Mouse (Mus musculus) layer of hippocampus, adult 11-12 months (tissue): ENCODE measurements around the gene Ift27.

Experiments
- DNase-seq: peaks from one replicate; pipeline ENCODE4 v3.0.0; 2022; ENCODE audit warnings: low spot score

The Ift27 gene

DNA sequence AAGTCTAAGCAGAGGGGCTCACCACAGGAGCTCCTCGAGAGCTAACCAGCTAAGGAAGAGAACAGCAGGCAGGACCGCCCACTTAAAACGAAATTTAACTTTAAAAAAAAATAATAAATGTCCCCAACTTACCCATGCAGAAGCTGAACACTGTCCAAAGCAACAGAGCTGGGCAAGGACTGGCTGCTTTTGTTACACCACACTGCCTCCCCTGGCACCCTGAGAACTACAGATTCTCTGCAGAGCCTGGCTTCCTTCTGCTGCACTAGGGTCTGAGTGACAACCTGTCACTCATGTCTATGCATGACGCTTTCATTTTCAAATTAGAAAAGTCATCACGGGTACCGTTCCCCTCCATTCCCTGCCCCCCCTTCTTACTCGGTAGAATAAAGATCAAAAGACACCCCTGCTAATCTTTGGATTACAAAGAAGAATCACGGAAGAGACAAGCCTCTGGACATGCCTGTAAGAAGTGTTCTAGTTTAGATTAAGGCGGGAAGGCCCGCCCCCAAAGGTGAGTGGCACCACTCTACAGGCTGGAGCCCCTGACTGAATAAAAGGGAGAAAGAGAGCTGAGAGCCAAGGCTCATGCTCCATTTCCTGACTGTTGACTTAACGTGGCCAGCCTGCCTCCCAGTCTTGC is 1.5 kb downstream of the Ift27 start:
- no peak for DNase-seq

DNA sequence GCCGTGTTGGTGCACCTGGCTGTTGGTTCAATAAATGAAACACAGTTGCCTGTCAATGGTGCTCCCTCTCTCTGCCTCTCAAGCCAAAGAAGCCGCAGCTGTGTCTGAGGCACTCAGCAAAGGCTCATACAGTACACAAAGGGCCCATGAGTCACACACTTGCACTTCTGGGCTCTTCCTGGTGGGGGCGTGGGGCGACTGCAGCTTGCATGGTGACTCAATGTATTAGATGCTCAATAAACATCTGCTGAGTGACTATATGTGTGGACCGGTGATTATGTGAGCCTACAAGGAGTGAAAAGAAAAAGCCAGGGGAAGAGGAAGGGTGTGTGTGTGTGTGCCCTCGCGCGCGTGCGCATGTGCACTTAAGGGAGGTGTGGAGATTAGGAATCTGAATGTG is 2.3 kb downstream of the Ift27 start:
- no peak for DNase-seq

DNA sequence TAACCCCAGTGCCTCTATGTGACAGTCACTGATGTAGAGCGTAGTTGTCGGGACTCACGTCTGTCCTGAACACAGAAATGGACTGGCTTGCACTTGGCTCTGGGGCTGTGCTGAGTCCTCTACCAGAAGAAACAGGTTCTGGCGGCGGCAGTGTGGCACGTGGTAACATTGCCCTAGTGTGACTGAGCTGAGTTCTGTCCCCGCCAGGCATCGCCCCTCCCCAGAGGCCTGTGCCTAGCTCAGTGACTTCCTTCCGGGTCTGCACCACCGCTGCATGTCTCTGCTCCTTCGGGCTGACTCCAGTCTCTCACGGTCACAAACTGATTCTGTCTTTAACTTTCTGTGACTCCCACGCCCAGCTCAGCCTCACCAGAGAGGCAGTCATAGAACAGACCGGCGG is 3.2 kb downstream of the Ift27 start:
- DNase-seq, result no peak

DNA sequence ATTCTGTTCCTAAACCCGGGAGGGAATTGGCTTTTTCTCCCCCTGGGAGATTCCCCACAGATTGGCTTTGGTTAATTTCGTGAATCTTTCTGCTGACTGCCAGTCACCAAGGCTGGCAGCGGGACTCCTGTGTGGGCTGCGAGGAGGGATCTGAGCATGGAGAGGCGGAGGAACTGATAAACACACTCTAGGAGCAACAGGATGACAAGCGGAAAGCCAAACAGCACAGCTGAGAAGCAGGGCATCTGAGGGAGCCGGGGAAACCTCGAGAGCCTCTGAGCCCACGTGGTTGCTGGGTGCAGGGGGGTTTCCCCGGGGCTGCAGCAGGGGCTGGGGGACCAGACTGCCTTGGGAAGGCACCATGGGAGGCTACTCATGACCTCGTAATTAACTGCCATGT is 4.3 kb downstream of the Ift27 start:
- no peak for DNase-seq

DNA sequence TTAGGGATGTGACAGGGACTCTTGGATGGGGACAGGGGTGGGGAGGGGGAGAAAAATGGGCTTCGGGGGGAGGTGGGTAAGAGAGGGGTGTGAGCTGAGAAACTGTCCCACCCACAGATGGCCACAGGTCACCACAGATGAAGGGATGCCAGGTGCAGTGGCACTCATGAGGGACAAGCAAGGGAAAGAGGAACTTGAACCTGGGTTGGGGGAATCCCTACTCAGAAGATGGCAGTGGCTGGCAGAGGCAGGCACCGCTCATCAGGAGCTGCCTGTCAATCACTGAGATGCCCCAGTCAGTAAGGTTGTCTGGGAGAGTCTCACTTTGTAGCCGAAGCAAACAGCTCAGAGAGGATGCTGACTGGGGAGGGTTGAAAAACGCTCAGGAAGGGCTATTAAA is 8.6 kb downstream of the Ift27 start:
- DNase-seq, result no peak

DNA sequence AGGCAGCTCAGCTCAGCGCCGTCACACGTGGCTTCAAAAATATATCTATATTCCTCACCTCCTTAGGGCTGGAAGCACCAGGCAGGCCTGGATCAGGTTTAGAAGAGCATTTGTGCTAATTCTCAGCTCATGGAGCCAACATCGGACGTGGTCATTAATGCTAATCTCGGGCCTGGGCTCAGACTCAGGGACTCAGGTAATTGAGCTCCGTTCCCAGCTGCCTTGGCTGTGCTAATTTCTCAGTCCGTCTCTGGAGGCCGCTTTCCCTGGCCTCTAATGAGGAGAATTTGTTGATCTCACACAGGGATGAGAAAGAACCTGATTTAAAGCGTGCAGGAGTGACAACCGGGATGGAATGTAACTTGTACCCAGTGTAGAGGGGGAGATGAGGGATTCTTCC is 9.4 kb downstream of the Ift27 start:
- DNase-seq, result no peak

DNA sequence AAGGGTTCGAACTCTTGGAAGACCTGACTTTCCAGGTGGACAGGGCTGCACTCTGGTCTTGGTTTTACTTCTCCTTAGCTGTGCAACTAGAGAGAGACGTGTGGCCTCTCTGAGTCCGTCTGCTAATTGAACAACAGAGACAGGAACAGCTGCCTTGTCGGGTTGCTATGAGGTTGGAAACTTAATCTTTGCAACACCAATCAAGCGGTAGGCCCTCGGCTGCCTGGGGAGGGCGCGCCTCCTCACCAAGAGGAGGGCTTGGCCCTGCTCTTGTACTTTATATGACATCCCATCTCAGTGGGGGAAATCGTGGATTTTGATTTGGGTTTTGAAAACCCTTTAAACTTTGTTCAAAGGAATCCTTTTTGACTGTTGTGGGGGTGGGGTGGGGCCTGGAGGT is 12.0 kb downstream of the Ift27 start:
- no peak for DNase-seq

DNA sequence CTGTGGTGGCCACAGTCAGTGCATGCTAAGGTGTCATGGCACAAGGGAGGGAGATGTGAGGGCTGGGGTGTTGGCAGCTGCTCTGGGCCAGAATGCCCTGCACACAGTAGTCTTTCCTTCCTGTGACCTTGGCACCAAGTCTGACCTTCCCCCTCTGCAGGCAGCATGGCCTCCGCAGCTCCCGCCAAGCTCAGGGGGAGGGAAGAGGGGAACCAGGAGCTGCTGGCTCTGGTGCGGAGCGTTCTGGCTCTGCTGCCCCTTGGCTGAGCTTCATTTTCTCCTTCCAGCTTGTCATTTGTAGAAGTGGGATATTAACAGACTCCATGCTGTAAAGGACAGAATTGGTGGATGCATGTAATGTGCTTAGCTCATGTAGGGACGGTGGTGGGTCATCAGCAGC is 15.6 kb downstream of the Ift27 start:
- no peak for DNase-seq

DNA sequence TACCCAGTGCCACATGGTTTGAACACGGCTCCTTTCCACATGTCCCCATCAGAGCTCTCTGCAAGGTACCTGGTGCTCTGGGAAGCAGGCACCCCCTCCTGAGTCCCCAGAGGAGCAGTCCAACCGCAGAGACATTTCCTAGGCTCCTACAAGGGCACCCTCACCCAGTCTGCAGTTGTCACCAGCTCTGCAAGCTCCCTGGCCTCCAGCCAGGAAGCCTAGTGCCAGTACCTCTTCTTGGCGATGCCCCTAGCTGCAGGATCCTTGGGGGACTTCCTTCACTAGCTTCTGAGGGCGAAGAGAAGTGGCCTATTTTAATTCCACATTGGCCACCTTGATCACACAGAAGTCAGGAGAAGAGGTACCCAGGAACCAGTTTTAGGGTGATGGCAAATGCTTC is 16.1 kb downstream of the Ift27 start:
- DNase-seq, result no peak

DNA sequence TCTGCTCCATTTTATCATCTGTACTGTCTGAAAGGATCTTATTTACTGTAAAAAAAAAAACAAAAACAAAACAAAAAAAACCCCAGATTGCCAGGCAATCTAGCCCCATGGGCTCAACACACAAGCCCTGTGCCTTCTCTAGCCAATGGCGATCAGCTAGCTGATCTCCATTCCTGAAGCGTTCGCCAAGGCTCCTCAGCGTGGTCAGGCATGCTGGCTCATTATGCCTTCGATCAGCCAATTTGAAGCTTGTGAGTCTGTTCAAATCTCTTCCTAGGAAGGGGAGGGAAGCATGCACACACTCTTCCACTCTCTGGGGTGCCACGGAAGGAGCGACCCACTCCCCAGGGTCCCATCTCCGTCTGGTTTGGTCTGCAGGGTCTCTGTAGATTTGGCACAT is 16.6 kb downstream of the Ift27 start:
- no peak for DNase-seq

DNA sequence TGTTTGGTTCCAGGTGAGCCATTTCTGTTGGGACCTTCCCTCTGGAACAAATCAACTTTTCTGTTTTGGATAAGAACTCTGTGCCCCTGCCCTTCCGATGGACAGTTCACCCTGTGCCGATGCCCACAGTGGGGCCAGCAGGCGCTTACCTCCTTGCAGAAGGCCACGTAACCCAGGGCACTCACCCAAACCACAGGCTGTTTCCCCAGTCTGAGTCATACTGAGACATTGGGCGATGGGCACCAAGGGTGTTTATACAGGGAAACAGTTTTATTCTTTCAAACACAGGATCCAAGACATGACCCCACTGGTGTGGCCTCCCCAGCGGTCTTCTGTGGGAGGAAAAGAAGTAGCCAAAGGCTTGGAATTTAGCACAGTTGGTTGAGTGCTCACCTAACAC is 18.5 kb downstream of the Ift27 start:
- DNase-seq, result no peak

DNA sequence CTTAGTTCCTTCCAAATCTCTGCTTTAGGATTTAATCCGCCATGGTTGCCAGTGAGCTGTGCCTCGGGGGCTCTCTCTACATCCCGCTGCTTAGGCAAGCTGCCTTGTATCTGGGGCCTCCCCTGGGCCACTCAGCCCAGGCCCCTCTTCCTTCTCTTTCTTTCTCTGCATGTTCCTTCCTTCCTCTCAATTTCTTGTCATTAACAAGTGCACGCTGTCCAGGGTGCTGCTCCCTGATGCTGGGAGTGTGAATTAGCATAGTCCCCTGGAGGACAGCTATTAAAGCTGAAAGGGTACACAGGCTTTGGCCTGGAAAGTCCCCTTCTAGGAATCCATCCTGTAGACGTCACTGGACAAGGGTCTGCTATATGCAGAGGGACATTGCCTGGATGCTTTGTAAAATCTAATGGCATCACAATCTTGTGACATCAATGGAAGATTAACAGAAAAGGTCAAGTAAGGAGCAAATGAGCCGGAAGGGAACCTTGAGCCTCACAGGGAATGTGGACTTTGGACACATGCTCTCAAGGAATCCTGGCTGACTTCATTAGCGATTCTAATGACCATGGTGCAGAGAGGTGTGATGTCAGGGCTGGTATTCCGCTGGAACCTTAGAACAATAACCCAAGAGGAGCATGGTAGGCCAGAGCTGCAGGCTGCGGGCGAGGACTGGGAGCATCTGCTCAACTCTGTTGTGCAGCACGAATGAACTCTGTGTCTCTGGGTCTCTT is 20.7 kb downstream of the Ift27 start:
- DNase-seq, result no peak

DNA sequence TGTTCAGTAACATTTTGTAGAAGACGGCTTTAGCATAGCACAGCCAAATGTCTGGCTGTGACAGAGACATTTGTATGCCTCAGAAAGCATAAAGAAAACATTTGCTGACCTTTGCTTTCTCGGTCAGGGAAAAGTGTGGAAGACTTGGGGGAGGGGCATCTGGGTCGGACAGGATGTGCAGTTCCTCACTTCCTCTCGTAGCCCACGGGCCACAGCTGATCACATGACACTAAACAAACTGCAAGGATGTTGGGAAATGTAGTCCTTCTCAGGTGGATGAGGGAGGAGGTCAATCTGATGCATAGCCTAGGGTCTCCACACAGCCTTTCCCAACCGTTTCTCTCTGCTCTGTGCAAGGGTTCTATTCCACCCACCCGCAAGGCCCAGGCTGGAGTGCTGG is 25.3 kb downstream of the Ift27 start:
- no peak for DNase-seq

DNA sequence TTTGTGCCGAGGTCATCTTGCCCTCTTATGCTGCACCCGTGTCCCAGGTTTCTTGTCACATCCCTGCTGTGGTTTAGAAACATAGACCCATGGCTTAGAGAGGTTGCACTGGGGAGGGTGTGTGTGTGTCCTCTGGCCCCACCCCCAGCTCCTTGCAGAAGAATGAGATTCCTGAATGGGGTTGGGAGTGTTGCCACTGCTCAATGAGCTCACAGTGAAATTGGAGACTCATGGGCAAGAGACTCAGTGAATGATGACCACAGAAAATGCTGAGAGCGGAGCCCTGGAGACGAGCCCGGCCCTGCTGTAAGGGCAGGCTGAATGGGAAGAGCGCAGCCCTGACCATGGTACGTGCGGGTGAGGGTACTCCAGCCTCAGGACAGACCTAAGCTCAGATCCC is 33.7 kb downstream of the Ift27 start:
- no peak for DNase-seq

DNA sequence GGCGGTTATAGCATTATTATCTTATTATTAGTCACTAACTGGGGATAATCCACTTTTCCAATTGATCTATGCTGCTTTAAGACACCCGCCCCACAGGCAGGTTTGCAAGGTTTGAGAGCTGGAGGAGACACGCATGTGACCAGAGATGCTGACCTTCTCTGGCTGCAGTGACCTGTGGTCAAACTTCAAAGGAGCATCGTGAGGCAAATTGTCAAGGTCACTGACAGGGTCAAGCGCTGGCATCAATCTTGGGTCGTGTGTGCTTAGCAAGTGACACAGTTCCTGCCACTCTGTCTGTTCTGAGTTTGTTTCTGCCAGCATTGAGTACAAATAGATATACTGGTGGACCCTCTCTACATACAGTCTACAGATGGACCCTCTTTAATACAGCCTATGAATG is 39.3 kb downstream of the Ift27 start:
- no peak for DNase-seq

DNA sequence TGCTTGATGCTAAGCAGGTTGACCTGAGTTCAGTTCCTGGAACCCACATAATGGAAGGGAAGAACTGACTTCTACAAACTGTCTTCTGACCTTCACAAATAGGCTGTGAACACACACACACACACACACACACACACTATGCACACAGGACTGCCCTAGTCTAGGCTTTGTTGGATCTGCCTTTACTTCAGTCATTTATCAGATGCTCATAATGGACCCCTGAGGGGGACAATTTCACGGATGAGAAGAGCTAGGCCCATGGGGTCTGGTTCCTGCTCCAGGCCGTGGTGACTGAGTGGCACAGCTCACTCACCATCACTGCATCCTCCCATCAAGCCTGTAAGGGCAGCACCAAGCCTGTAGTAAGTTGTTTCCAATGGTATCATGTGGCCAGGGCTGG is 40.5 kb downstream of the Ift27 start:
- no peak for DNase-seq

DNA sequence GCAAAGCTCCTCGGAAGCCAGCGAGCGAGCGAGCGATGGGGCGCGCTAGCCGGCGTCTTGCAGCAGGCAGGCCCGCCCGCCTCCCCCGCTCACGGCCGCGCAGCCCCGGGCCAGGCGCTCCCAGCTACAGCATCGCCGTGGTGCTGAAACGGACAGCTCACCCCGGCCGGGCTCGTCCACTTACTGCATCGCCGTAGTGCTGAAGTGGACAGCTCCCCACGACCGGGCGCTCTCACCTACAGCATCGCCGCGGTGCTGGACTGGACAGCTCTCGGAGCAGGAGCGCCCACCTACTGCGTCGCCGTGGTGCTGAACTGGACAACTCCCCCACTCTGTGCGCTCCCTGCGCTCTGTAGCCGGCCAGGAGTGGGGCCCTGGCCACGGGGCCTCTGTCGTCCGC is 54.2 kb downstream of the Ift27 start, which contains the start of gene Cacng2:
Gene Cacng2, minus strand, starts transcription at position 325 of the 400 bp plus-strand sequence.
- DNase-seq, result peak; percentile 93

DNA sequence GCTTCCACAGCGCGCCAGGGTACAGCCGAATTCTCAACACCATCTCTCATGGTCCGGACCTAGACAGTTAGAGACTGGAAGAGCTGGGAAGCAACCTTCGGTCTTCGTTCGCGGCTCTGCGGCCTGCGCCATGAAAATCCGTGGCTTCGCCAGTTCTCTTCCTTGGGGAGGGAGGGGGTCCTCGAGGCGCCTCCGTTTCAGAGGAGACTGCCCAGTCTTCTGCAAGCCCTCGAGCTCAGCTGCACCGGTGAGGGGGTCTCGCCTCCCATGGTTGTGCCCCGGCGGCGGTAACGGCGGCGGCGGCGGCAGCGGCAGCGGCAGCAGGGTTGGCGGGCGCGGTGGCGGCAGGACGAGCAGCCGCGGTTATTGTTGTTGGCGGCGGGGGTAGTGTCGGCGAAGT is 54.7 kb downstream of the Ift27 start:
- no peak for DNase-seq

DNA sequence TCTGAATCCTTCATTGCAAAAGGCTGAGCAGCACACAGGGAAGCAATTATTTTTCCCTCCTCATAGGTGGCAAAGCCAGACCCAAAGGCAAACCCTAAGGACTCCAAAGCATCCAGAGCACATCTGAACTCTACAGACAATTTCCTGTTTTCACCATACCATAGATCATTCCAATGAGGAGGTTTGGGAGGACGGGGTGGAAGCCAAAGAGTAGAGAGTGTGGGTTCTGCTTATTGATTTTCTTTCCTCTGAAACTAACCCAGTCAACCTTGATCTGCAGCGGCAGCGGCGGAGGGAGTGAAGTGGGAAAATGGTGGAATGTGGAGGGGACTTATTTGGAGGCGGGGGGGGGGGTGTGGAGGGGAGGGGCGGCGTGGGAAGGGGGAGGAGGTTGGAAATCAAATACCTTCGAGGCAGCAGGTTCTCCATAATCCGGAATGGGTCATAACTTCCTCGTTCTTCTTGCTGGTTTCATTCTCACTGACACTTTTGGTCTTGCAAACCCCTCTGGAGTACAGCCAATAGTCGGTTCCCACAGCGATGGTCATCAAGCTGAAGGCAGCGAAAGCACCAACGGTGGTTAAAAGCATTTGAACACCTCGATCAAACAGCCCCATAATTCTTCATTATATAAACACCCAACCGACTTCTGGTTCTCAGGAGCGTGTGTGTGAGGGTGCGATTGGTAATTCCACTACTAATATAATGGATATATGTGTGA is 55.5 kb downstream of the Ift27 start:
- DNase-seq, result no peak

DNA sequence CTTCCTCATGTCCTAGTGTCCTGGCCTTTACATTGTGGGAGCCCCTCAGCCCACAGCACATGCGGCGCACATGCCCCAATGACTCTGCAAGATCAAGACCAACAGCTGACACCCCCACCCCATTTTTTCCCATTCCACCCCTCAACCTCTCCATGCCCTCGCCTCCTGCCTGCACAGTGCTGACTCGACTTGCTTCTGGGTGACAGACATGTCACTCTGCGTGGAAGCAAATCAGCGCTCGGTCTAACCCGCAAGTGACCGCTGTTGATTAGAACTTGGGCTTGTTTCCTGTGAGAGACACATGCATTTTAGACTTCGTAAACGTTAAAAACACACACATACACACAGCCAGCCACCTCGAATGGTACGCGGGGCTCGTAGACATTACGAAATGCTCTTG is 56.2 kb downstream of the Ift27 start:
- no peak for DNase-seq

DNA sequence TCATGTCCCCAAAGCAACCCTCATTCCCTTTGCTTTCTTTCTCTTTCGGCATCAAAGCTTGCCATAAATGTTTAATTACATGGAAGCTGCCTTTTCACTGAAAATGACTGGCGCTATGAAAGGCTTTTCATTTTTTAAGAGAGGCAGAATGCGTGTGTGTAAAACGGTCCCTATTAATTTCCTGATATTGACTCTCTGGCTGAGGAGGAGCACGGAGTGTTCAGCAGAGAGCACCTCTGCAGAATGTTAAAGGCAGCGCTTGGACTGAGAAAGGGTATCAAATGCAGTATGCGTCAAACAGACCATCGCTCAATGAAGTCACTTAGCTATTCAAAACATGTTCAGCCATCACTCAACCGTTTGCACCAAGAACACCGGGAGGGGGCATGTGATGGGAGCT is 57.0 kb downstream of the Ift27 start:
- DNase-seq, result no peak

DNA sequence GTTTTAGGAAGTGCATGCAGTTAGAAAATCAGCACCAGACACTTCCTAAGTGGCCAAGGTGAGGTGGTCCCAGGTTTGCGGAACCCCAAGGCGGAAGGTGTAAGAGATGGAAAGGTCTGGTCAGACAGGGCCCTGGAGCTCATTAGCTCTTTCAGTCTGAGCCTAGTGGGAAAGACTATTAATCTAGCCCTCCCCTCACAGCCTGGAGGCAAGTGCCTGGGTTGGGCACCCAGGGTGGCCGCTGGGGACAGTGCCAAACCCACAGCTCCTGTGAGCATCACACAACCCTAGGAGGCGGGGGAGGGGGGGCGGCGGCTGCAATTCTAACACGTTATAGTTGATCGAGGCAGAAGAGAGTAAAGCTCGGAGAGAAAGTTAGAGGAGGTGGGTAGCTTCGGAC is 57.7 kb downstream of the Ift27 start:
- no peak for DNase-seq
